Mouse (Mus musculus) CH12.LX (cell line): Measurements from ENCODE around the gene Olfr215.
A peak's percentile ranks its signal among the peaks of the same experiment; 100 is the strongest.

Experiments used
- CHD2 ChIP-seq: IDR thresholded peaks from 2 replicates; pipeline ENCODE4 v1.6.1; 2011; ENCODE audit warnings: low read length, improper control_type of control experiment
- CTCF ChIP-seq, 2 experiments: IDR thresholded peaks in 1 of 2; conservative IDR thresholded peaks in 1 of 2; 2 replicates each; pipeline ENCODE4 v1.5.1; 2011 to 2012; ENCODE audit warnings: low read depth in 2 of 2, low read length in 2 of 2, improper control_type of control experiment in 1 of 2, inconsistent platforms in 1 of 2, mild to moderate bottlenecking in 1 of 2, moderate library complexity in 1 of 2
- ETS1 ChIP-seq: conservative IDR thresholded peaks from 2 replicates; pipeline ENCODE4 v1.6.1; 2012; ENCODE audit warnings: low read depth, mild to moderate bottlenecking, inconsistent platforms, low read length, improper control_type of control experiment, moderate library complexity
- HCFC1 ChIP-seq: IDR thresholded peaks from 2 replicates; pipeline ENCODE4 v1.6.1; 2012; ENCODE audit warnings: low read depth, mild to moderate bottlenecking, inconsistent platforms, low read length, improper control_type of control experiment
- MAFK ChIP-seq: IDR thresholded peaks from 2 replicates; pipeline ENCODE4 v1.6.1; 2011; ENCODE audit warnings: low read length, improper control_type of control experiment; ENCODE audit not compliant: insufficient replicate concordance
- MAZ ChIP-seq: IDR thresholded peaks from 2 replicates; pipeline ENCODE4 v1.6.1; 2012; ENCODE audit warnings: low read depth, mild to moderate bottlenecking, inconsistent platforms, low read length, improper control_type of control experiment, moderate library complexity
- MXI1 ChIP-seq: IDR thresholded peaks from 2 replicates; pipeline ENCODE4 v1.6.1; 2011; ENCODE audit warnings: mild to moderate bottlenecking, low read depth, low read length, improper control_type of control experiment
- MYC ChIP-seq: IDR thresholded peaks from 2 replicates; pipeline ENCODE4 v1.6.1; 2011; ENCODE audit warnings: low read depth, mild to moderate bottlenecking, improper control_type of control experiment, low read length
- NRF1 ChIP-seq: IDR thresholded peaks from 2 replicates; pipeline ENCODE4 v1.6.1; 2014; ENCODE audit warnings: low read depth, mild to moderate bottlenecking, inconsistent platforms, low read length, improper control_type of control experiment, moderate library complexity
- POLR2A ChIP-seq: IDR thresholded peaks from 2 replicates; pipeline ENCODE4 v1.6.1; 2011; ENCODE audit warnings: low read depth, mild to moderate bottlenecking, improper control_type of control experiment, low read length
- SIN3A ChIP-seq: IDR thresholded peaks from 2 replicates; pipeline ENCODE4 v1.6.1; 2012; ENCODE audit warnings: low read length, improper control_type of control experiment, inconsistent platforms
- USF1 ChIP-seq: IDR thresholded peaks from 2 replicates; pipeline ENCODE4 v1.6.1; 2014; ENCODE audit warnings: low read depth, mild to moderate bottlenecking, inconsistent platforms, low read length, improper control_type of control experiment
- ZC3H11A ChIP-seq: IDR thresholded peaks from 2 replicates; pipeline ENCODE4 v1.6.1; 2012; ENCODE audit warnings: low read depth, mild to moderate bottlenecking, inconsistent platforms, low read length, improper control_type of control experiment
- ZMIZ1 ChIP-seq: IDR thresholded peaks from 2 replicates; pipeline ENCODE4 v1.6.1; 2012; ENCODE audit warnings: low read depth, mild to moderate bottlenecking, inconsistent platforms, low read length, improper control_type of control experiment

- no peak for TF ChIP-seq POLR2A
- TF ChIP-seq CTCF (conservative IDR thresholded peaks at IDR 0.05 in 1 of 2, IDR thresholded peaks at IDR 0.05 in 1 of 2; ENCODE audit: low read depth in 2 of 2, low read length in 2 of 2): peak in 1 of 2 experiments; percentile 68; a peak in 2 of 4 replicates
- TF ChIP-seq NRF1: no peak
- TF ChIP-seq ZMIZ1: no peak
- TF ChIP-seq MXI1: no peak
- TF ChIP-seq HCFC1: no peak
- no peak for TF ChIP-seq USF1
- TF ChIP-seq MYC: no peak
- TF ChIP-seq SIN3A: no peak
- no peak for TF ChIP-seq ZC3H11A
- TF ChIP-seq MAZ: no peak
- TF ChIP-seq CHD2: no peak
- no peak for TF ChIP-seq MAFK
- TF ChIP-seq ETS1: no peak
Observed at GRCm38 (mm10) chr6:116607230-116607629, 23.2 kb upstream of the Olfr215 start.
